Mouse (Mus musculus): Measurements from ENCODE around the gene Defa22.
"Not testable (repeated sequence)": the region's sequence is repeated elsewhere in the genome, so short reads cannot be mapped to it uniquely, and the experiment has no call there.

The Defa22 gene

GRCm38 (mm10) chr8:21161977-21162376 is at the start of gene Defa22:
TSS of gene Defa22 (plus strand) at chr8:21162277.
- not testable (repeated sequence) for ATAC-seq (ENCODE audit: low TSS enrichment)

GRCm38 (mm10) chr8:21134342-21134741 is 27.7 kb upstream of the Defa22 start, which contains the start of gene Defa30:
TSS of gene Defa30 (plus strand) at chr8:21134642.
- ATAC-seq (ENCODE audit: low TSS enrichment), result not testable (repeated sequence)

GRCm38 (mm10) chr8:21191314-21191713 is 29.2 kb downstream of the Defa22 start, which contains the start of gene Defa31:
TSS of gene Defa31 (plus strand) at chr8:21191614.
- not testable (repeated sequence) for ATAC-seq (ENCODE audit: low TSS enrichment)

GRCm38 (mm10) chr8:21201261-21201660 is 39.2 kb downstream of the Defa22 start, which contains the start of gene Gm15293:
TSS of gene Gm15293 (plus strand) at chr8:21201561.
- ATAC-seq (ENCODE audit: low TSS enrichment), result not testable (repeated sequence)
